ENCODE assay signal across 8 mouse cellular contexts in the genomic region with DNA sequence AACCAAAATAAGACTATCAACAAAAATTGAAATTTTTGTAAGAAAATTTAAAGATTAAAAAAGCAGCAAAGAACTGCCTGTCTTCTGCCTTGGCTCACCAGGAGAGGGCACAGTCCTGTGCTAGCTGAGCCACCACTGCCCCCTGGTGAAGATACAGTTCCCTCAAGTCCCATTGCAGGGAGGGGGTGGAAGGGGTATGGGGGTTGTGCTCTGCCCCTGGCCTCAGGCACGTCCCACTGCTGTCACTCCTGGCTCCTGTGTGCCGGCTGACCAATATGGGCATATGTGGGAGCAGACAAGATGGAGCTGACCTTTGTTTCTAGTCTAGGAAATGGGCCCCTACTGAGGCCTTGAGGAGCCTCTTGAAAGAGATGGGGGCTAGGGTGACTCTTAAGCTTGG. TPM values are rescaled to one million over a fixed set of nuclear protein-coding genes. Genes with fewer than 3 reads are reported as not detected.
DNase-seq lines count a peak whose midpoint lies in the region; ATAC-seq and TF ChIP-seq lines count a peak whose summit lies in the region.

No protein-coding gene starts in this region.

- intact Hi-C loops in heart, postnatal 10 days (cut with DNase I) = loop anchor here (2.0 kb wide), 1 partner anchor 61 kb away; no protein-coding TSS in a partner anchor

- H3K9me3 ChIP-seq in CH12.LX (replicated peaks; ENCODE audit: low read length) = no peaks in the 10 kb centered on the region
- no peaks in the 10 kb centered on the region for H3K9me3 ChIP-seq in stomach, embryonic 16.5 days (replicated peaks; ENCODE audit: control insufficient read depth, low read length)

- no peaks in the 10 kb centered on the region for H3K27me3 ChIP-seq in CH12.LX (replicated peaks)
- H3K27me3 ChIP-seq in stomach, embryonic 16.5 days (ENCODE audit: control insufficient read depth, insufficient read depth, low read length) = no peaks in the 10 kb centered on the region

- peaks cover 33 to 75% of the 10 kb centered on the region in 2 experiments for H3K36me3 ChIP-seq in CH12.LX (replicated peaks in 1 of 2; ENCODE audit: control insufficient read depth in 1 of 2, insufficient read depth in 1 of 2, low read length in 1 of 2)
- H3K36me3 ChIP-seq in stomach, embryonic 16.5 days (ENCODE audit: control insufficient read depth, insufficient read depth, low read length) = 0 out of 2 replicates have a peak, but pooled peaks cover 8% of the 10 kb centered on the region

- H3K27ac ChIP-seq in CH12.LX (ENCODE audit: insufficient read depth, low read depth) = no peak overlapping the region
- H3K27ac ChIP-seq in stomach, embryonic 16.5 days (ENCODE audit: low read length) = no peak overlapping the region

- in situ Hi-C loops in CH12.LX (cut with MboI; ENCODE audit: low pct_ligation_motif_present, low pct_unique_long_range_greater_than_20kb, low sequenced_read_pairs) = no loop called here

- H3K4me2 ChIP-seq in CH12.LX (ENCODE audit: insufficient read depth, low read depth, poor library complexity, severe bottlenecking) = no peak overlapping the region
- no peak overlapping the region for H3K4me2 ChIP-seq in stomach, embryonic 16.5 days (ENCODE audit: low read depth, low read length)

- no peak for TF ChIP-seq EP300 in CH12.LX (IDR thresholded peaks at IDR 0.05; ENCODE audit: low read length)

- H3K4me3 ChIP-seq in CH12.LX (replicated peaks in 1 of 3; ENCODE audit: low read depth in 2 of 3, low read length in 2 of 3, poor library complexity in 1 of 3) = no peak overlapping the region
- H3K4me3 ChIP-seq in stomach, embryonic 16.5 days (replicated peaks; ENCODE audit: low read length) = no peak overlapping the region

- H3K9ac ChIP-seq in CH12.LX (ENCODE audit: insufficient read depth, low read depth) = no peak overlapping the region
- no peak overlapping the region for H3K9ac ChIP-seq in stomach, embryonic 16.5 days (ENCODE audit: low read length)

- no peaks in the 10 kb centered on the region for H3K79me2 ChIP-seq in CH12.LX (replicated peaks; ENCODE audit: control insufficient read depth, extremely low read depth, insufficient read depth, poor library complexity, severe bottlenecking)

- dilution Hi-C loops in CH12.LX (cut with MboI; ENCODE audit: extremely low pct_ligation_motif_present, extremely low pct_unique_long_range_greater_than_20kb, low sequenced_read_pairs) = no loop called here

- no peak for TF ChIP-seq POLR2A in CH12.LX (IDR thresholded peaks at IDR 0.05; ENCODE audit: low read depth, low read length)

- DNase-seq in heart, adult 18-20 months = peak; percentile 65 to 71
- DNase-seq in heart, adult 8-10 months (ENCODE audit: low spot score) = no peak
- peak; percentile 55 for DNase-seq in CH12.LX (ENCODE audit: extremely low read depth)
- peak; percentile 68 for DNase-seq in embryo, embryonic 11 days
- peak; percentile 73 to 79 for DNase-seq in heart, postnatal 10 days
- peak; percentile 73 to 84 for DNase-seq in kidney, postnatal 36 days
- DNase-seq in lung, postnatal 4 days = peak; percentile 71 to 75

- peak; percentile 48; the same call in 1 of the 2 replicates for ATAC-seq in stomach, embryonic 16.5 days (ENCODE audit: insufficient read depth, low FRiP score)

- peak; percentile 22 to 99; a peak in 2 of 4 replicates for TF ChIP-seq CTCF in CH12.LX (conservative IDR thresholded peaks at IDR 0.05 in 1 of 2, IDR thresholded peaks at IDR 0.05 in 1 of 2; ENCODE audit: low read depth in 2 of 2, low read length in 2 of 2)

- peak; percentile 74 for TF ChIP-seq RAD21 in CH12.LX (IDR thresholded peaks at IDR 0.05; ENCODE audit: low read depth, low read length)

- 14% methylated on average over 2 of the region's 2 CpGs for WGBS in stomach, embryonic 16.5 days

- no peaks in the 10 kb centered on the region for H3K4me1 ChIP-seq in CH12.LX (ENCODE audit: control insufficient read depth in 1 of 2, insufficient read depth in 2 of 2)
- peaks cover 4% of the 10 kb centered on the region; the same call in 1 of the 2 replicates for H3K4me1 ChIP-seq in stomach, embryonic 16.5 days (ENCODE audit: control insufficient read depth, insufficient read depth, low read length)

TF ChIP-seq in CH12.LX, 34 proteins besides CTCF, POLR2A, EP300 and RAD21 (continues in another document):
- TF ChIP-seq USF1 (IDR thresholded peaks at IDR 0.05; ENCODE audit: low read depth, low read length) = no peak
- TF ChIP-seq E2F4 (IDR thresholded peaks at IDR 0.05; ENCODE audit: insufficient replicate concordance, low read depth, low read length) = no peak
- TF ChIP-seq ZMIZ1 (IDR thresholded peaks at IDR 0.05; ENCODE audit: low read depth, low read length) = no peak
- peak; percentile 81; the same call in 1 of the 2 replicates for TF ChIP-seq NELFE (IDR thresholded peaks at IDR 0.05; ENCODE audit: low read depth, low read length)
- no peak for TF ChIP-seq HCFC1 (IDR thresholded peaks at IDR 0.05; ENCODE audit: low read depth, low read length)
- no peak for TF ChIP-seq ETS1 (conservative IDR thresholded peaks at IDR 0.05; ENCODE audit: low read depth, low read length)
- no peak for TF ChIP-seq MAFK (IDR thresholded peaks at IDR 0.05; ENCODE audit: insufficient replicate concordance, low read length)
- no peak for TF ChIP-seq NRF1 (IDR thresholded peaks at IDR 0.05; ENCODE audit: low read depth, low read length)
- no peak for TF ChIP-seq SIN3A (IDR thresholded peaks at IDR 0.05; ENCODE audit: low read length)
- TF ChIP-seq MAX (IDR thresholded peaks at IDR 0.05; ENCODE audit: low read length) = no peak
- TF ChIP-seq GABPA (IDR thresholded peaks at IDR 0.05; ENCODE audit: insufficient replicate concordance, low read depth, low read length) = no peak
- no peak; the same call in 1 of the 2 replicates for TF ChIP-seq POLR2AphosphoS2 (IDR thresholded peaks at IDR 0.05; ENCODE audit: low read depth, low read length)
- TF ChIP-seq MAZ (IDR thresholded peaks at IDR 0.05; ENCODE audit: low read depth, low read length) = peak; percentile 52; the same call in 1 of the 2 replicates
- TF ChIP-seq ZNF384 (IDR thresholded peaks at IDR 0.05; ENCODE audit: low read depth, low read length) = peak; percentile 47
- no peak for TF ChIP-seq CHD2 (IDR thresholded peaks at IDR 0.05; ENCODE audit: low read length)
- TF ChIP-seq MXI1 (IDR thresholded peaks at IDR 0.05; ENCODE audit: low read depth, low read length) = no peak
- no peak for TF ChIP-seq KAT2A (IDR thresholded peaks at IDR 0.05; ENCODE audit: insufficient replicate concordance, low read length)
- no peak for TF ChIP-seq RCOR1 (conservative IDR thresholded peaks at IDR 0.05; ENCODE audit: low read depth, low read length)
- no peak for TF ChIP-seq CHD1 (IDR thresholded peaks at IDR 0.05; ENCODE audit: low read depth, low read length)
- TF ChIP-seq SMC3 (IDR thresholded peaks at IDR 0.05; ENCODE audit: low read depth, low read length) = peak; percentile 95
- no peak for TF ChIP-seq TBP (conservative IDR thresholded peaks at IDR 0.05; ENCODE audit: low read depth, low read length)
- TF ChIP-seq MYC (IDR thresholded peaks at IDR 0.05; ENCODE audit: low read depth, low read length) = no peak
- TF ChIP-seq USF2 (conservative IDR thresholded peaks at IDR 0.05; ENCODE audit: low read depth, low read length) = no peak
- TF ChIP-seq BHLHE40 (IDR thresholded peaks at IDR 0.05; ENCODE audit: low read depth, low read length) = no peak
- no peak for TF ChIP-seq UBTF (IDR thresholded peaks at IDR 0.05; ENCODE audit: low read depth, low read length)
- TF ChIP-seq JUND (conservative IDR thresholded peaks at IDR 0.05; ENCODE audit: low read depth, low read length) = no peak
- TF ChIP-seq PAX5 (IDR thresholded peaks at IDR 0.05; ENCODE audit: low read length) = no peak
- TF ChIP-seq MEF2A (IDR thresholded peaks at IDR 0.05; ENCODE audit: borderline replicate concordance, low read depth, low read length) = peak; percentile 53; the same call in 1 of the 2 replicates
- TF ChIP-seq IRF4 (IDR thresholded peaks at IDR 0.05; ENCODE audit: low read depth, low read length) = peak; percentile 50; the same call in 1 of the 2 replicates
- TF ChIP-seq TCF12 (IDR thresholded peaks at IDR 0.05; ENCODE audit: low read depth, low read length) = no peak
- no peak for TF ChIP-seq ZKSCAN1 (IDR thresholded peaks at IDR 0.05; ENCODE audit: borderline replicate concordance, low read depth, low read length)

RNA-seq across cellular contexts. Expression of a gene that starts 19.9 kb away (rescaled TPM):
- total RNA-seq in heart, adult 18-20 months (2021) = 10 to 100 TPM; 42.9 to 44.4 TPM
- total RNA-seq in heart, adult 8-10 months (2022) = 10 to 100 TPM; 37.0 to 49.9 (median 42.1) TPM
- total RNA-seq in CH12.LX (2012; rRNA removed) (19.4 and 22.0 TPM in 2 replicates), CH12.LX (2014; rRNA removed) (14.6 and 15.1 TPM in 2 replicates)
- polyA plus RNA-seq in CH12.LX (2012; ENCODE audit: insufficient read length, low read depth) = 24.1 and 32.2 TPM in 2 replicates
- 10 to 100 TPM; 30.0 to 32.0 TPM for total RNA-seq in heart, postnatal 10 days (2021)
- polyA plus RNA-seq in stomach, embryonic 16.5 days (2015; fragmentation: Nextera tagmentation; extraction: Ambion mirVana) = 19.2 and 23.7 TPM in 2 replicates

RNA-seq across cellular contexts. Expression of a gene that starts 20.4 kb away (rescaled TPM):
- 100 to 1,000 TPM; 123 to 141 TPM for total RNA-seq in heart, adult 18-20 months (2021)
- total RNA-seq in heart, adult 8-10 months (2022) = 100 to 1,000 TPM; 146 to 174 (median 157) TPM
- total RNA-seq in CH12.LX (2012; rRNA removed) (81.3 and 84.8 TPM in 2 replicates), CH12.LX (2014; rRNA removed) (91.6 and 98.9 TPM in 2 replicates)
- 69.7 and 74.0 TPM in 2 replicates for polyA plus RNA-seq in CH12.LX (2012; ENCODE audit: insufficient read length, low read depth)
- 100 to 1,000 TPM; 133 to 156 TPM for total RNA-seq in heart, postnatal 10 days (2021)
- 105 and 119 TPM in 2 replicates for polyA plus RNA-seq in stomach, embryonic 16.5 days (2015; fragmentation: Nextera tagmentation; extraction: Ambion mirVana)

RNA-seq across cellular contexts. Expression of a gene that starts 58.3 kb away (rescaled TPM):
- total RNA-seq in heart, adult 18-20 months (2021) = 10 to 100 TPM; 13.1 to 15.1 TPM
- total RNA-seq in heart, adult 8-10 months (2022) = 10 to 100 TPM; 12.6 to 20.0 (median 16.2) TPM
- total RNA-seq in CH12.LX (2012; rRNA removed) (2.9 and 7.5 TPM in 2 replicates), CH12.LX (2014; rRNA removed) (1.1 and 3.3 TPM in 2 replicates)
- 3.5 and 3.9 TPM in 2 replicates for polyA plus RNA-seq in CH12.LX (2012; ENCODE audit: insufficient read length, low read depth)
- total RNA-seq in heart, postnatal 10 days (2021) = 10 to 100 TPM; 25.0 to 33.6 TPM
- 25.3 and 26.0 TPM in 2 replicates for polyA plus RNA-seq in stomach, embryonic 16.5 days (2015; fragmentation: Nextera tagmentation; extraction: Ambion mirVana)

RNA-seq across cellular contexts. Expression of a gene that starts 58.4 kb away (rescaled TPM):
- 100 to 1,000 TPM; 170 to 176 TPM for total RNA-seq in heart, adult 18-20 months (2021)
- 100 to 1,000 TPM; 184 to 210 (median 190) TPM for total RNA-seq in heart, adult 8-10 months (2022)
- 9.6 and 11.2 TPM in 2 replicates for total RNA-seq in CH12.LX (2012; rRNA removed)
- total RNA-seq in CH12.LX (2014; rRNA removed) = 3.1 and 3.8 TPM in 2 replicates
- 10.8 and 13.2 TPM in 2 replicates for polyA plus RNA-seq in CH12.LX (2012; ENCODE audit: insufficient read length, low read depth)
- total RNA-seq in heart, postnatal 10 days (2021) = 10 to 100 TPM; 62.7 to 65.3 TPM
- 27.6 and 32.7 TPM in 2 replicates for polyA plus RNA-seq in stomach, embryonic 16.5 days (2015; fragmentation: Nextera tagmentation; extraction: Ambion mirVana)
